Mouse (Mus musculus) liver, embryonic 13.5 days (tissue): ENCODE data around the gene Sirt3. TPM values are rescaled to one million over a fixed set of nuclear protein-coding genes. Genes with fewer than 3 reads are reported as not detected.

ENCODE experiments used
- ATAC-seq: fragments of 200-750 bp; cut with Nextera tagmentation; 2 replicates; pipeline ENCODE4 v1.8.0; 2017; ENCODE audit warnings: low read depth, mild to moderate bottlenecking, moderate number of reproducible peaks, moderate library complexity
- DNase-seq: peaks from one replicate; pipeline ENCODE4 v3.0.0; 2022
- H3K27ac ChIP-seq: fragments of 300-500 bp; sonication (generic); 2 replicates; pipeline ENCODE4 v1.5.1; 2015; ENCODE audit warnings: moderate library complexity, mild to moderate bottlenecking, inconsistent platforms
- H3K27me3 ChIP-seq: fragments of 300-500 bp; sonication (generic); 2 replicates; pipeline ENCODE4 v1.6.1; 2015; ENCODE audit warnings: mild to moderate bottlenecking, inconsistent platforms
- H3K36me3 ChIP-seq: fragments of 300-500 bp; sonication (generic); 2 replicates; pipeline ENCODE4 v1.6.1; 2015; ENCODE audit warnings: mild to moderate bottlenecking, inconsistent platforms
- H3K4me1 ChIP-seq: fragments of 300-500 bp; sonication (generic); replicated peaks from 2 replicates; pipeline ENCODE4 v1.6.1; 2015; ENCODE audit warnings: inconsistent platforms
- H3K4me2 ChIP-seq: fragments of 300-500 bp; sonication (generic); 2 replicates; pipeline ENCODE4 v1.6.1; 2015; ENCODE audit warnings: inconsistent platforms, mild to moderate bottlenecking, moderate library complexity
- H3K4me3 ChIP-seq: fragments of 300-500 bp; sonication (generic); replicated peaks from 2 replicates; pipeline ENCODE4 v1.5.1; 2015; ENCODE audit warnings: mild to moderate bottlenecking, inconsistent platforms
- H3K9ac ChIP-seq: fragments of 300-500 bp; sonication (generic); 2 replicates; pipeline ENCODE4 v1.6.1; 2015; ENCODE audit warnings: mild to moderate bottlenecking, inconsistent platforms
- H3K9me3 ChIP-seq: fragments of 300-500 bp; sonication (generic); replicated peaks from 2 replicates; pipeline ENCODE4 v1.6.1; 2016; ENCODE audit warnings: inconsistent platforms
- WGBS: fragments of 180-500 bp; shearing (Covaris S2); methylation state at CpG from one replicate; pipeline ENCODE4 v1.1.7; 2015; ENCODE audit not compliant: insufficient replicate concordance; 5-methylcytosine and 5-hydroxymethylcytosine counted together
- polyA plus RNA-seq: library from polyadenylated mRNA; unstranded; fragments of >200 nt; fragmentation: Nextera tagmentation; extraction: Ambion mirVana; gene quantifications from 2 replicates; pipeline ENCODE4 v1.2.1, GENCODE M21; 2015

Gene Sirt3
- polyA plus RNA-seq, 1 experiment from 2014 or later: 16.8 TPM

- Histone ChIP-seq H3K4me2 (no peak overlapping the region), H3K4me3 (no peak overlapping the region), H3K4me1 (peaks cover 16% of the 10 kb centered on the region), H3K27ac (peak overlapping the region; percentile 66), H3K27me3 (0 out of 2 replicates have a peak, but pooled peaks cover 3% of the 10 kb centered on the region), H3K9ac (no peak overlapping the region), H3K36me3 (no peaks in the 10 kb centered on the region), H3K9me3 (no peaks in the 10 kb centered on the region)
- DNase-seq (no peak), ATAC-seq (no peak)
- 42% methylated on average over 3 of the region's 3 CpGs for WGBS
Measured at GRCm38 (mm10) chr7:140912293-140912692, 30.2 kb upstream of the Sirt3 start.

- peak overlapping the region; percentile 37 for H3K4me3 ChIP-seq
Measured at GRCm38 (mm10) chr7:140908634-140909107, 26.6 kb upstream of the Sirt3 start.

GRCm38 (mm10) chr7:140908181-140908580 lies 26.1 kb upstream of the Sirt3 start:
- no peaks in the 10 kb centered on the region for H3K9me3 ChIP-seq
- H3K36me3 ChIP-seq: no peaks in the 10 kb centered on the region
- no peak overlapping the region for H3K4me3 ChIP-seq
- WGBS: 35% methylated on average over 7 of the region's 7 CpGs
- H3K27ac ChIP-seq: peak overlapping the region; percentile 71
- no peak overlapping the region for H3K9ac ChIP-seq
- peaks cover 20% of the 10 kb centered on the region for H3K4me1 ChIP-seq
- no peak for ATAC-seq
- DNase-seq: no peak
- H3K27me3 ChIP-seq: 0 out of 2 replicates have a peak, but pooled peaks cover 3% of the 10 kb centered on the region
- H3K4me2 ChIP-seq: peak overlapping the region; percentile 60; the same call in 1 of the 2 replicates

More at GRCm38 (mm10) chr7:140908634-140909107, 26.6 kb upstream of the Sirt3 start:
- no peaks in the 10 kb centered on the region for H3K9me3 ChIP-seq
- H3K27ac ChIP-seq: peak overlapping the region; percentile 71
- 0 out of 2 replicates have a peak, but pooled peaks cover 3% of the 10 kb centered on the region for H3K27me3 ChIP-seq
- DNase-seq (peak; percentile 48), ATAC-seq (peak; percentile 52)
- peaks cover 20% of the 10 kb centered on the region for H3K4me1 ChIP-seq
- peak overlapping the region; percentile 7; the same call in 1 of the 2 replicates for H3K9ac ChIP-seq
- WGBS: 2% methylated on average over 19 of the region's 19 CpGs
- no peaks in the 10 kb centered on the region for H3K36me3 ChIP-seq
- peak overlapping the region; percentile 60 for H3K4me2 ChIP-seq

- peak overlapping the region; percentile 71; the same call in 1 of the 2 replicates for H3K27ac ChIP-seq
- ATAC-seq (no peak), DNase-seq (no peak)
- 0 out of 2 replicates have a peak, but pooled peaks cover 2% of the 10 kb centered on the region for H3K27me3 ChIP-seq
- H3K4me3 ChIP-seq: no peak overlapping the region
- no peak overlapping the region for H3K4me2 ChIP-seq
- no peaks in the 10 kb centered on the region for H3K36me3 ChIP-seq
- no peaks in the 10 kb centered on the region for H3K9me3 ChIP-seq
- H3K4me1 ChIP-seq: peaks cover 20% of the 10 kb centered on the region
- H3K9ac ChIP-seq: no peak overlapping the region
- WGBS: 69% methylated on average over 7 of the region's 7 CpGs
Measured at GRCm38 (mm10) chr7:140907697-140908096, 25.6 kb upstream of the Sirt3 start.

- Histone ChIP-seq H3K27ac (peak overlapping the region; percentile 75; the same call in 1 of the 2 replicates), H3K4me1 (peaks cover 14% of the 10 kb centered on the region), H3K9me3 (no peaks in the 10 kb centered on the region), H3K9ac (no peak overlapping the region; the same call in 1 of the 2 replicates), H3K36me3 (no peaks in the 10 kb centered on the region), H3K27me3 (no peaks in the 10 kb centered on the region), H3K4me2 (peak overlapping the region; percentile 42), H3K4me3 (0 out of 2 replicates have a peak overlapping the region, but pooled peaks have one; percentile 14)
- 70% methylated on average over 13 of the region's 13 CpGs for WGBS
- no peak for ATAC-seq
- no peak for DNase-seq
Measured at GRCm38 (mm10) chr7:140907131-140907530, 25.0 kb upstream of the Sirt3 start.

GRCm38 (mm10) chr7:140905642-140906081 lies 23.6 kb upstream of the Sirt3 start:
- ATAC-seq: peak; percentile 36
- DNase-seq: no peak
- whole genome bisulfite sequencing: 26% methylated on average over 2 of the region's 2 CpGs
- Histone ChIP-seq H3K36me3 (no peaks in the 10 kb centered on the region), H3K9me3 (no peaks in the 10 kb centered on the region), H3K27ac (peak overlapping the region; percentile 75), H3K4me2 (peak overlapping the region; percentile 42), H3K9ac (no peak overlapping the region), H3K4me1 (peaks cover 14% of the 10 kb centered on the region), H3K27me3 (no peaks in the 10 kb centered on the region), H3K4me3 (no peak overlapping the region; the same call in 1 of the 2 replicates)

GRCm38 (mm10) chr7:140903212-140903611 lies 21.1 kb upstream of the Sirt3 start:
- WGBS: 28% methylated on average over 13 of the region's 13 CpGs
- H3K4me3 ChIP-seq: no peak overlapping the region
- DNase-seq (peak; percentile 55), ATAC-seq (peak; percentile 37)
- peaks cover 4% of the 10 kb centered on the region for H3K4me1 ChIP-seq
- H3K27ac ChIP-seq: no peak overlapping the region
- no peak overlapping the region for H3K9ac ChIP-seq
- H3K36me3 ChIP-seq: peaks cover 10% of the 10 kb centered on the region
- H3K4me2 ChIP-seq: no peak overlapping the region
- no peaks in the 10 kb centered on the region for H3K9me3 ChIP-seq
- H3K27me3 ChIP-seq: no peaks in the 10 kb centered on the region

GRCm38 (mm10) chr7:140902036-140902875 lies 20.1 kb upstream of the Sirt3 start:
- Histone ChIP-seq H3K4me1 (peaks cover 4% of the 10 kb centered on the region; the same call in 1 of the 2 replicates), H3K36me3 (peaks cover 20% of the 10 kb centered on the region), H3K9me3 (no peaks in the 10 kb centered on the region), H3K27me3 (no peaks in the 10 kb centered on the region), H3K27ac (no peak overlapping the region), H3K9ac (no peak overlapping the region), H3K4me2 (no peak overlapping the region), H3K4me3 (no peak overlapping the region)
- no peak for DNase-seq
- no peak for ATAC-seq
- WGBS: 73% methylated on average over 15 of the region's 15 CpGs

- WGBS: 68% methylated on average over 10 of the region's 10 CpGs
- Histone ChIP-seq H3K36me3 (peaks cover 37% of the 10 kb centered on the region), H3K9ac (no peak within 1 kb of the TSS), H3K9me3 (no peaks in the 10 kb centered on the region), H3K27me3 (no peaks in the 10 kb centered on the region), H3K4me2 (no peak within 1 kb of the TSS), H3K4me3 (no peak within 1 kb of the TSS), H3K27ac (no peak within 1 kb of the TSS), H3K4me1 (0 out of 2 replicates have a peak, but pooled peaks cover 4% of the 10 kb centered on the region)
- ATAC-seq: no peak
- DNase-seq: no peak
Measured at GRCm38 (mm10) chr7:140900220-140900619, 18.1 kb upstream of the Sirt3 start, which contains the start of gene Cox8b. TSS of gene Cox8b (minus strand) at chr7:140900446.

GRCm38 (mm10) chr7:140899121-140899520 lies 17.0 kb upstream of the Sirt3 start:
- Histone ChIP-seq H3K4me2 (no peak overlapping the region), H3K36me3 (peaks cover 46% of the 10 kb centered on the region), H3K4me3 (no peak overlapping the region), H3K27ac (no peak overlapping the region), H3K27me3 (no peaks in the 10 kb centered on the region), H3K4me1 (0 out of 2 replicates have a peak, but pooled peaks cover under 1% of the 10 kb centered on the region), H3K9ac (no peak overlapping the region), H3K9me3 (no peaks in the 10 kb centered on the region)
- WGBS: 71% methylated on average over 3 of the region's 3 CpGs
- DNase-seq (no peak), ATAC-seq (no peak)

GRCm38 (mm10) chr7:140897863-140898262 lies 15.8 kb upstream of the Sirt3 start:
- Histone ChIP-seq H3K4me2 (no peak overlapping the region), H3K36me3 (peaks cover 58% of the 10 kb centered on the region), H3K27ac (no peak overlapping the region), H3K4me1 (no peaks in the 10 kb centered on the region), H3K4me3 (no peak overlapping the region), H3K9me3 (no peaks in the 10 kb centered on the region), H3K27me3 (no peaks in the 10 kb centered on the region), H3K9ac (no peak overlapping the region)
- ATAC-seq (no peak), DNase-seq (no peak)
- 85% methylated on average over 7 of the region's 7 CpGs for WGBS
